Mouse (Mus musculus): Measurements from ENCODE around the gene Ndufaf2. TPM values are rescaled to one million over a fixed set of nuclear protein-coding genes. Genes with fewer than 3 reads are reported as not detected.

Ndufaf2 gene
- total RNA-seq (2021): 10 to 100 TPM; 24.2 to 25.1 TPM

- intact Hi-C loops (cut with DNase I): loop anchor here (10.0 kb wide), 1 partner anchor 414 kb away; no protein-coding TSS in a partner anchor
- peak; percentile 97 to 98 for DNase-seq
Measured at GRCm38 (mm10) chr13:108158465-108159240, at the start of gene Ndufaf2, which contains the start of gene Ercc8. Ndufaf2 (minus strand) TSS chr13:108158623. Ercc8 (plus strand) TSS chr13:108158731.

- intact Hi-C loops (cut with DNase I): no loop called here
- DNase-seq: no peak
Measured at GRCm38 (mm10) chr13:108208090-108208489, 49.7 kb upstream of the Ndufaf2 start.

- no peak for DNase-seq
- intact Hi-C loops (cut with DNase I): no loop called here
Measured at GRCm38 (mm10) chr13:108207447-108207846, 49.0 kb upstream of the Ndufaf2 start.

- no peak for DNase-seq
- intact Hi-C loops (cut with DNase I): no loop called here
Measured at GRCm38 (mm10) chr13:108204857-108205256, 46.4 kb upstream of the Ndufaf2 start.

GRCm38 (mm10) chr13:108195474-108195873, 37.1 kb upstream of the Ndufaf2 start:
- intact Hi-C loops (cut with DNase I): no loop called here
- no peak for DNase-seq

GRCm38 (mm10) chr13:108191074-108191720, 32.8 kb upstream of the Ndufaf2 start:
- DNase-seq: peak; percentile 55 to 78
- intact Hi-C loops (cut with DNase I): loop anchor here (1.0 to 5.0 kb wide), 2 partner anchors 138 to 1021 kb away; no protein-coding TSS in a partner anchor

GRCm38 (mm10) chr13:108187994-108188393, 29.6 kb upstream of the Ndufaf2 start:
- intact Hi-C loops (cut with DNase I): no loop called here
- DNase-seq: no peak

GRCm38 (mm10) chr13:108185530-108185929, 27.1 kb upstream of the Ndufaf2 start:
- intact Hi-C loops (cut with DNase I): no loop called here
- no peak for DNase-seq

- DNase-seq: no peak
- intact Hi-C loops (cut with DNase I): no loop called here
Measured at GRCm38 (mm10) chr13:108184743-108185255, 26.4 kb upstream of the Ndufaf2 start.

- intact Hi-C loops (cut with DNase I): no loop called here
Measured at GRCm38 (mm10) chr13:108180821-108181220, 22.4 kb upstream of the Ndufaf2 start.

GRCm38 (mm10) chr13:108179618-108180017, 21.2 kb upstream of the Ndufaf2 start:
- DNase-seq: no peak
- intact Hi-C loops (cut with DNase I): no loop called here

More at GRCm38 (mm10) chr13:108180821-108181220, 22.4 kb upstream of the Ndufaf2 start:
- no peak for DNase-seq

- intact Hi-C loops (cut with DNase I): no loop called here
- DNase-seq: no peak
Measured at GRCm38 (mm10) chr13:108170511-108170910, 12.1 kb upstream of the Ndufaf2 start.

- DNase-seq: no peak
- intact Hi-C loops (cut with DNase I): no loop called here
Measured at GRCm38 (mm10) chr13:108170002-108170401, 11.6 kb upstream of the Ndufaf2 start.

GRCm38 (mm10) chr13:108164621-108165020, 6.2 kb upstream of the Ndufaf2 start:
- intact Hi-C loops (cut with DNase I): loop anchor here (10.0 kb wide), 1 partner anchor 1050 kb away; no protein-coding TSS in a partner anchor
- no peak for DNase-seq

GRCm38 (mm10) chr13:108163912-108164311, 5.5 kb upstream of the Ndufaf2 start:
- no peak for DNase-seq
- intact Hi-C loops (cut with DNase I): loop anchor here (10.0 kb wide), 1 partner anchor 1051 kb away; no protein-coding TSS in a partner anchor

GRCm38 (mm10) chr13:108159963-108160362, 1.5 kb upstream of the Ndufaf2 start:
- DNase-seq: no peak
- intact Hi-C loops (cut with DNase I): loop anchor here (2.0 to 10.0 kb wide), 3 partner anchors 169 to 1055 kb away; no protein-coding TSS in a partner anchor

- intact Hi-C loops (cut with DNase I): loop anchor here (10.0 kb wide), 1 partner anchor 414 kb away; no protein-coding TSS in a partner anchor
- no peak for DNase-seq
Measured at GRCm38 (mm10) chr13:108159241-108159575, 785 bp upstream of the Ndufaf2 start.

GRCm38 (mm10) chr13:108157732-108158464, 525 bp downstream of the Ndufaf2 start:
- intact Hi-C loops (cut with DNase I): loop anchor here (10.0 kb wide), 1 partner anchor 413 kb away; no protein-coding TSS in a partner anchor
- DNase-seq: no peak

- no peak for DNase-seq
- intact Hi-C loops (cut with DNase I): loop anchor here (10.0 kb wide), 1 partner anchor 412 kb away; no protein-coding TSS in a partner anchor
Measured at GRCm38 (mm10) chr13:108157156-108157555, 1.3 kb downstream of the Ndufaf2 start.

GRCm38 (mm10) chr13:108152650-108153372, 5.6 kb downstream of the Ndufaf2 start:
- DNase-seq: peak; percentile 74 to 85
- intact Hi-C loops (cut with DNase I): loop anchor here (1.0 to 10.0 kb wide), 7 partner anchors 25 to 1042 kb away; partner anchors contain the start of gene Smim15

Measured in heart, postnatal 10 days (tissue).